Mouse (Mus musculus) CH12.LX (cell line): ENCODE results near the gene Lypd6b. TPM values are rescaled to one million over a fixed set of nuclear protein-coding genes. Genes with fewer than 3 reads are reported as not detected.
A peak's percentile ranks its signal among the peaks of the same experiment; 100 is the strongest.

Source experiments
- DNase-seq: peaks from one replicate; pipeline ENCODE4 v3.0.0-alpha.2; 2013; ENCODE audit errors: extremely low read depth
- H3K27ac ChIP-seq: 2 replicates; pipeline ENCODE4 v1.5.1; 2012; ENCODE audit warnings: low read depth, mild to moderate bottlenecking, control low read depth, moderate library complexity; ENCODE audit not compliant: insufficient read depth
- H3K27me3 ChIP-seq: replicated peaks from 2 replicates; pipeline ENCODE3; 2012; ENCODE audit warnings: inconsistent platforms
- H3K36me3 ChIP-seq, 2 experiments: replicated peaks in 1 of 2; 2 replicates each; pipeline versions ENCODE3 to v1.6.1; 2012; ENCODE audit warnings: inconsistent platforms in 1 of 2, low read length in 1 of 2, mild to moderate bottlenecking in 1 of 2, mixed read lengths in 1 of 2, moderate library complexity in 1 of 2; ENCODE audit not compliant: control insufficient read depth in 1 of 2, insufficient read depth in 1 of 2
- H3K4me1 ChIP-seq, 2 experiments: 2 replicates each; pipeline ENCODE4 v1.6.1; 2012; ENCODE audit warnings: inconsistent platforms in 1 of 2, moderate library complexity in 1 of 2; ENCODE audit not compliant: insufficient read depth in 2 of 2, control insufficient read depth in 1 of 2
- H3K4me2 ChIP-seq: 2 replicates; pipeline ENCODE4 v1.6.1; 2012; ENCODE audit warnings: low read depth, mild to moderate bottlenecking, control low read depth; ENCODE audit not compliant: poor library complexity, insufficient read depth, severe bottlenecking
- H3K4me3 ChIP-seq, 3 experiments: fragments of 150-350 bp in 1 of 3; sonication (generic) in 1 of 3; replicated peaks in 1 of 3; 2 replicates each; pipeline versions ENCODE3 to v1.5.1; 2011 to 2012; ENCODE audit warnings: low read depth in 2 of 3, low read length in 2 of 3, mild to moderate bottlenecking in 2 of 3, moderate library complexity in 2 of 3, control low read depth in 1 of 3, improper control_type of control experiment in 1 of 3, inconsistent platforms in 1 of 3, mixed read lengths in 1 of 3; ENCODE audit not compliant: poor library complexity in 1 of 3
- H3K79me2 ChIP-seq: replicated peaks from 2 replicates; pipeline ENCODE4 v1.6.1; 2012; ENCODE audit warnings: mild to moderate bottlenecking, moderate library complexity; ENCODE audit not compliant: control insufficient read depth, poor library complexity, insufficient read depth, severe bottlenecking; ENCODE audit errors: extremely low read depth
- H3K9ac ChIP-seq: 2 replicates; pipeline ENCODE4 v1.6.1; 2012; ENCODE audit warnings: low read depth, mild to moderate bottlenecking, control low read depth, moderate library complexity; ENCODE audit not compliant: insufficient read depth
- H3K9me3 ChIP-seq: replicated peaks from 2 replicates; pipeline ENCODE3; 2012; ENCODE audit warnings: low read length, inconsistent platforms, mixed read lengths
- E2F4 ChIP-seq: IDR thresholded peaks from 2 replicates; pipeline ENCODE4 v1.6.1; 2011; ENCODE audit warnings: low read depth, low read length, improper control_type of control experiment; ENCODE audit not compliant: insufficient replicate concordance
- ETS1 ChIP-seq: conservative IDR thresholded peaks from 2 replicates; pipeline ENCODE4 v1.6.1; 2012; ENCODE audit warnings: low read depth, mild to moderate bottlenecking, inconsistent platforms, low read length, improper control_type of control experiment, moderate library complexity
- GABPA ChIP-seq: IDR thresholded peaks from 2 replicates; pipeline ENCODE4 v1.6.1; 2012; ENCODE audit warnings: low read depth, low read length, improper control_type of control experiment, inconsistent platforms; ENCODE audit not compliant: insufficient replicate concordance
- HCFC1 ChIP-seq: IDR thresholded peaks from 2 replicates; pipeline ENCODE4 v1.6.1; 2012; ENCODE audit warnings: low read depth, mild to moderate bottlenecking, inconsistent platforms, low read length, improper control_type of control experiment
- IRF4 ChIP-seq: IDR thresholded peaks from 2 replicates; pipeline ENCODE4 v1.6.1; 2014; ENCODE audit warnings: low read depth, mild to moderate bottlenecking, inconsistent platforms, low read length, improper control_type of control experiment
- JUND ChIP-seq: conservative IDR thresholded peaks from 2 replicates; pipeline ENCODE4 v1.6.1; 2011; ENCODE audit warnings: low read depth, low read length, improper control_type of control experiment
- NELFE ChIP-seq: IDR thresholded peaks from 2 replicates; pipeline ENCODE4 v1.6.1; 2011; ENCODE audit warnings: low read depth, low read length, improper control_type of control experiment
- POLR2A ChIP-seq: IDR thresholded peaks from 2 replicates; pipeline ENCODE4 v1.6.1; 2011; ENCODE audit warnings: low read depth, mild to moderate bottlenecking, improper control_type of control experiment, low read length
- RAD21 ChIP-seq: IDR thresholded peaks from 2 replicates; pipeline ENCODE4 v1.6.1; 2011; ENCODE audit warnings: low read depth, mild to moderate bottlenecking, low read length, improper control_type of control experiment, moderate library complexity
- SIN3A ChIP-seq: IDR thresholded peaks from 2 replicates; pipeline ENCODE4 v1.6.1; 2012; ENCODE audit warnings: low read length, improper control_type of control experiment, inconsistent platforms
- SMC3 ChIP-seq: IDR thresholded peaks from 2 replicates; pipeline ENCODE4 v1.6.1; 2011; ENCODE audit warnings: low read depth, low read length, improper control_type of control experiment
- TCF12 ChIP-seq: IDR thresholded peaks from 2 replicates; pipeline ENCODE4 v1.6.1; 2014; ENCODE audit warnings: low read depth, mild to moderate bottlenecking, inconsistent platforms, low read length, improper control_type of control experiment
- UBTF ChIP-seq: IDR thresholded peaks from 2 replicates; pipeline ENCODE4 v1.6.1; 2012; ENCODE audit warnings: low read depth, mild to moderate bottlenecking, inconsistent platforms, low read length, improper control_type of control experiment, moderate library complexity
- USF2 ChIP-seq: conservative IDR thresholded peaks from 2 replicates; pipeline ENCODE4 v1.6.1; 2011; ENCODE audit warnings: low read depth, low read length, improper control_type of control experiment
- ZC3H11A ChIP-seq: IDR thresholded peaks from 2 replicates; pipeline ENCODE4 v1.6.1; 2012; ENCODE audit warnings: low read depth, mild to moderate bottlenecking, inconsistent platforms, low read length, improper control_type of control experiment
- ZMIZ1 ChIP-seq: IDR thresholded peaks from 2 replicates; pipeline ENCODE4 v1.6.1; 2012; ENCODE audit warnings: low read depth, mild to moderate bottlenecking, inconsistent platforms, low read length, improper control_type of control experiment
- dilution Hi-C: fragments of 300-500 bp; cut with MboI; formaldehyde crosslinking; loops from 2 replicates; pipeline ENCODE4 v1.14.3; 2020; ENCODE audit warnings: low sequenced_read_pairs; ENCODE audit not compliant: extremely low pct_unique_long_range_greater_than_20kb, extremely low pct_ligation_motif_present
- in situ Hi-C: fragments of 300-500 bp; cut with MboI; formaldehyde crosslinking; loops from 3 replicates; pipeline ENCODE4 v1.14.3; 2019; ENCODE audit warnings: low sequenced_read_pairs, low pct_ligation_motif_present, low pct_unique_long_range_greater_than_20kb, mixed read lengths
- polyA plus RNA-seq: library from polyadenylated mRNA; unstranded; fragments of >175 nt; gene quantifications from 2 replicates; pipeline ENCODE4 v1.2.1, GENCODE M21; 2012; ENCODE audit warnings: low read depth; ENCODE audit not compliant: insufficient read length
- total RNA-seq, 2 experiments: library from RNA; depleted of rRNA; stranded (reverse); fragments of 300-350 nt in 1 of 2; fragments of >200 nt in 1 of 2; gene quantifications; 2 replicates each; pipeline ENCODE4 v1.2.3; 2012 to 2014

Gene Lypd6b
- total and polyA plus RNA-seq, 3 experiments, result 0.15 to 1.4 TPM; not detected in 1

DNA sequence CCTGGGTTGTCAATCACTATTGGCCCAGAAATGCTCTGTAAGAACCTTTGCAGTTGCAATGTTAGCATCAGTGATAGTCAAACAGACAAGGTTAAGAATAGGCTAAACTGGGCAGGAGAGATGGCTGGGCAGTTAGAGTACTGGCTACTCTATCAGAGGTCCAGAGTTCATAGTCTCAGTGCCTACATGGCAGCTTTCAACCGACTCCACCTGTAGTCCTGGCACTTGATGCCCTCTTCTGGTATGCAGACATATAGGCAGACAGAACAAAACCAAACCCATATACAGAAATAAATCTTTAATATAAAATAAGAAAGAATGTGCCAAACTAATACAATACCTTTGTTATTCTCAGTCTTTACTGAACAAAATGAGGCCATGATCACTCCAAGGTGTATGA, 83.5 kb downstream of the Lypd6b start:
- H3K36me3 ChIP-seq, result no peaks in the 10 kb centered on the region
- no peak overlapping the region for H3K9ac ChIP-seq
- in situ Hi-C loops (no loop called here), dilution Hi-C loops (no loop called here)
- H3K9me3 ChIP-seq, result no peaks in the 10 kb centered on the region
- TF ChIP-seq ZC3H11A, result no peak
- no peak for TF ChIP-seq TCF12
- TF ChIP-seq RAD21, result peak; percentile 4
- TF ChIP-seq ZMIZ1, result no peak
- no peak for TF ChIP-seq GABPA
- no peaks in the 10 kb centered on the region for H3K27me3 ChIP-seq
- no peak overlapping the region for H3K4me2 ChIP-seq
- no peak for DNase-seq
- H3K27ac ChIP-seq, result no peak overlapping the region
- no peak overlapping the region for H3K4me3 ChIP-seq
- peaks cover 0 to 12% of the 10 kb centered on the region in 2 experiments; a peak in 2 of 4 replicates for H3K4me1 ChIP-seq
- H3K79me2 ChIP-seq, result no peaks in the 10 kb centered on the region

DNA sequence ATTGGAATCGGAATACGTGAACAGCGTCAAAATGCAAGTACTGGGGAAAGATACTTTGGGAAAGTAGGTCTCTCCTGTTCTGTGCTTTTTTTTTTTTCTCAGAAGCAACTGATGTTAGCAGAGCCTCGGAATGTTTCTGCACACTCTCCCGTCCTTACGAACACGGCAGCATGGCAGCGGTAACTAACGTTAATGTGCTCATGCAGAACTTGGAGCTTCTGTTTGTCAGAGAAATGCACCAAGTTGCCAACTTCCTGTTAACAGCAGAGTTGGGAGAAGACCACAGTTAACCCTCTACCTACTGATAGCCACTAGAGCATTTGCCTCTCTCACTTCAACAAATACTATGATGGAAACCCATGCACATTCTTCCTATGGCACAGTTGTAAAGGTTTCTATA, 93.0 kb downstream of the Lypd6b start:
- Histone ChIP-seq H3K4me3 (no peak overlapping the region), H3K4me1 (peaks cover 0 to 2% of the 10 kb centered on the region in 2 experiments; a peak in 1 of 4 replicates), H3K27ac (no peak overlapping the region), H3K36me3 (no peaks in the 10 kb centered on the region), H3K9ac (no peak overlapping the region), H3K9me3 (no peaks in the 10 kb centered on the region), H3K4me2 (no peak overlapping the region), H3K27me3 (no peaks in the 10 kb centered on the region)
- dilution Hi-C loops, result no loop called here
- in situ Hi-C loops, result no loop called here
- DNase-seq, result no peak
- TF ChIP-seq JUND (no peak), SMC3 (no peak), ETS1 (no peak), E2F4 (no peak), ZMIZ1 (no peak), HCFC1 (no peak), UBTF (no peak), USF2 (no peak), NELFE (no peak), SIN3A (no peak), POLR2A (no peak)
- TF ChIP-seq, all 38 proteins: peak for 0
- no peaks in the 10 kb centered on the region for H3K79me2 ChIP-seq

GRCm38 (mm10) chr2:49881002-49881401, 93.5 kb downstream of the Lypd6b start:
- Histone ChIP-seq H3K79me2 (no peaks in the 10 kb centered on the region), H3K27ac (no peak overlapping the region), H3K4me3 (no peak overlapping the region), H3K27me3 (no peaks in the 10 kb centered on the region)
- no peak for DNase-seq
- in situ Hi-C loops, result no loop called here
- TF ChIP-seq IRF4 (no peak), ZC3H11A (no peak)
- TF ChIP-seq, all 38 proteins: peak for 0
- H3K36me3 ChIP-seq, result no peaks in the 10 kb centered on the region
- H3K4me2 ChIP-seq, result no peak overlapping the region
- dilution Hi-C loops, result no loop called here
- peaks cover 0 to 2% of the 10 kb centered on the region in 2 experiments; a peak in 1 of 4 replicates for H3K4me1 ChIP-seq
- H3K9me3 ChIP-seq, result no peaks in the 10 kb centered on the region
- no peak overlapping the region for H3K9ac ChIP-seq
